Mouse (Mus musculus) small intestine, adult 2 months (tissue): Measurements from ENCODE around the gene Desi1.

Source experiments
- CTCF ChIP-seq: fragments of 200-500 bp; IDR thresholded peaks from 2 replicates; pipeline ENCODE4 v1.5.1; 2012; ENCODE audit warnings: low read depth, mild to moderate bottlenecking, control low read depth, inconsistent platforms, low read length, moderate library complexity, mixed read lengths; ENCODE audit not compliant: insufficient replicate concordance, insufficient read length; ENCODE audit errors: extremely low read depth
- POLR2A ChIP-seq: fragments of 200-500 bp; IDR thresholded peaks from 2 replicates; pipeline ENCODE4 v1.6.1; 2012; ENCODE audit warnings: low read depth, mild to moderate bottlenecking, control low read depth, inconsistent platforms, low read length, moderate library complexity

GRCm38 (mm10) chr15:82069898-82070297 is 36.2 kb upstream of the Desi1 start, which contains the start of gene Mei1:
- TF ChIP-seq POLR2A (no peak), CTCF (no peak)
